Mouse (Mus musculus) MN1 (cell line): ENCODE data around the gene Sephs2.

Experiments used
- DNase-seq: peaks from one replicate; pipeline ENCODE4 v3.0.0-alpha.2; 2016; ENCODE audit warnings: low spot score

The Sephs2 gene

GRCm38 (mm10) chr7:127273925-127274789, at the start of gene Sephs2:
TSS of gene Sephs2 (minus strand) at chr7:127274055.
- peak; percentile 98 for DNase-seq

GRCm38 (mm10) chr7:127322085-127322484, 48.2 kb upstream of the Sephs2 start:
- no peak for DNase-seq

GRCm38 (mm10) chr7:127321106-127321505, 47.3 kb upstream of the Sephs2 start:
- no peak for DNase-seq

GRCm38 (mm10) chr7:127313912-127314311, 40.1 kb upstream of the Sephs2 start:
- DNase-seq: no peak

GRCm38 (mm10) chr7:127309951-127310350, 36.1 kb upstream of the Sephs2 start:
- peak; percentile 14 for DNase-seq

- DNase-seq: peak; percentile 69
These were observed 35.0 kb upstream of the Sephs2 start for GRCm38 (mm10) chr7:127308887-127309286.

GRCm38 (mm10) chr7:127308431-127308830, 34.6 kb upstream of the Sephs2 start:
- no peak for DNase-seq

GRCm38 (mm10) chr7:127297586-127298193, 23.8 kb upstream of the Sephs2 start:
- no peak for DNase-seq

- no peak for DNase-seq
These were observed 23.1 kb upstream of the Sephs2 start for GRCm38 (mm10) chr7:127296786-127297555.

GRCm38 (mm10) chr7:127296098-127296497, 22.2 kb upstream of the Sephs2 start, which contains the start of gene Itgal:
TSS of gene Itgal (plus strand) at chr7:127296260.
- no peak for DNase-seq

GRCm38 (mm10) chr7:127290142-127290541, 16.3 kb upstream of the Sephs2 start:
- no peak for DNase-seq

- no peak for DNase-seq
These were observed 15.5 kb upstream of the Sephs2 start for GRCm38 (mm10) chr7:127289306-127289705.

- no peak for DNase-seq
These were observed 14.1 kb upstream of the Sephs2 start for GRCm38 (mm10) chr7:127287940-127288339.

GRCm38 (mm10) chr7:127285154-127285553, 11.3 kb upstream of the Sephs2 start:
- no peak for DNase-seq

- DNase-seq: no peak
These were observed 8.3 kb upstream of the Sephs2 start for GRCm38 (mm10) chr7:127282190-127282589.

GRCm38 (mm10) chr7:127281114-127281513, 7.3 kb upstream of the Sephs2 start:
- DNase-seq: no peak

- no peak for DNase-seq
These were observed 6.2 kb upstream of the Sephs2 start for GRCm38 (mm10) chr7:127280092-127280491.

GRCm38 (mm10) chr7:127278311-127278710, 4.5 kb upstream of the Sephs2 start:
- DNase-seq: no peak

GRCm38 (mm10) chr7:127276519-127276961, 2.7 kb upstream of the Sephs2 start:
- DNase-seq: no peak

GRCm38 (mm10) chr7:127273118-127273923, 534 bp downstream of the Sephs2 start:
- DNase-seq: peak; percentile 19

- no peak for DNase-seq
These were observed 1.3 kb downstream of the Sephs2 start for GRCm38 (mm10) chr7:127272566-127272965.

GRCm38 (mm10) chr7:127271093-127271492, 2.8 kb downstream of the Sephs2 start:
- DNase-seq: no peak
